Mouse (Mus musculus): ENCODE data around the gene Trpm8. TPM values are rescaled to one million over a fixed set of nuclear protein-coding genes. Genes with fewer than 3 reads are reported as not detected.

Gene Trpm8
- total RNA-seq, 1 experiment from 2014 or later = not detected

DNA sequence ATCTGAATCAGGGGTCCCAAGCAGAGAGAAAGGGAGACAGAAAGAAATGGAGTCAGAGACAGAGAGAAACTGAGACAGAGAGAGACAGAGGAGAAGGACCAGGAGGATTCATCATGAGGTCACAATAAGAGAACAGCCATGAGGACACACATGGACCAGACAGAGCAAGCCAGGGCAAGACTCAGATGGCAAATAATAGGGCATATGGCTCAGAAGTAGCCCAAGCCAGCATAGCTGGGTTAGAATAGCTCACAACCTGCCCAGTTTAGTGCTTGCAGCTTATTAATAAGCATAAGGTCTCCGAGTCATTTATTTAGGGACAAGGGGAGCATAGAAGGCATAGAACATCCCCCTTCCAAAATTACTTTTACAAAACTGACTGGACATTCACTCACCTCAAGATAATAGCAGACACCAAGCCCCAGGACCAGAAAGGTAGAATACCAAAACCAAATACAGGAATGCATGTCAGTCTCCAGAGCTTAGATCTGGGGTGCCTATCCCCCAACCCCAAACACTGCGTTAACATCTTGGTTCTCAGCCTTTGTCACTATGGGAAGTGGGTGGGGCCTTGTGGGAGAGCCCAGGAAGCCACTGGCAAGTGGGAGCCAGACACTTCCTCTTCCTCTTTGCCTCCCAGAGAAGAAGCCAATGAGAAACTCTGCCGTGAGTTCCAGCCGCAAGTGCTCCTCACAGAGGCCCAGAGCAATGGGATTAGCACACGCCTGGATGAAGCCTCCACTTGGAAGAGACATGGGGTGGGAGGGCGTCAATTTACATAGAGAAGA is 155.8 kb downstream of the Trpm8 start:
- no peak for DNase-seq

DNA sequence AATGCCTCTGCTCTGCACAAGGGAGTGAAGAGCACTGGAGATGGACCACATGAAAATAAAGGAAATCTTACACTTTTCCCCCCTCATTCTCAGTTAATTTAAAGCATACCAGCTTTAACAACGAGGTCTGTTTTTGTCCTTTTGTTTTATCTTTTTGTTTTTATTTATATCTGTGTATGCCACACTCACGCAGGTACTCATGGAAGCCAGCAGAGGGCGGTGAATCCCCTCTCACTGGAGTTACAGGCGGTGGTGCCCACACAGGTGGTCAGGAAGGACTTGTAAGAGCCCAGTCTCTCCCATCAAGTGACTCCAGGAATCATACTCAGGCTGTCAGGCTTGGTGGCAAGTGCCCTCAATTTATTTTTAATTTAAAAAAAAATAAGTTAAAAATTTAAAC is 156.6 kb downstream of the Trpm8 start:
- DNase-seq = no peak

DNA sequence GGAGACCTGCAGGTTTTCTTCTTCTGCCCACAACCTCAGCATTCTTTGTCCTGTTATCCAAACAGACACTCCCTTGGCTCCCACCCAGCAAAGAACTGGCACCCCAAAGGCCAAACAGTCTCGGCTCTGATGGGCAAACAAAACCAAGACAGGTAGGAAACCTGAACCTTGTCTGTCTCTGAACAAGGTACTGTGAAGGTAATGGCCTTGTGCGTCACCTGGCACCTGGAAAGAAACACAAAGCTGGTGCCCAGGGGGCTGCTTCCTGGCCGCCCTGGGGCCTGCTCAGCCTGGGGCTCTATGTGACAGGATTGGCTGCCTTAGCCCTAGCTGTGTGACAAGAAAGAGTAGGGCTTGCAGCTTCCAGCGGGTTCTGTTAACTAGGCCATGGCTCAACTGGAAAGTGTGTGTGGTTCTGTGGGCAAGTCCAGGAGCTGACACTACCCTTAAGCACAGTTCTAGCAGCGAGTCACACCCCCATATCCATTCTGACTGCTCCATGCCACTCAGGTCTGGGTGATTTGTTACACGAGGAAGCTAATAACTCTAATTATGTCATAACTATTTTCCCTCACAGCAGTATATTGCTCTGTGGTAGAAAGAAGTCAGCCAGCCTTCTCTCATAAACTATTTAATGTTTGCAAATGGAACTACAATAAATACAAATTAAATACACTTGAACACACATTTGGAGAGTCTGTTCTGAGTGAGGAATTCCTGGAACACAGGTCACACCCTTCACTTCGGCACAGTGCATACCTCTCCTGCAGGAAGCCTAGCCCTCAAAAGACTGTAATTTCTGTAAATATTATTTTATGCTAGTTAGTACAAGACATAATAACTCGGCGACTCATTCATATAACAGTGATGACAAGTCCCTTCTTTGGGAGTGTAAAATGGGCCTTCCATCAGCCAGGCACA is 160.0 kb downstream of the Trpm8 start:
- no peak for DNase-seq

Other genes with a start within 250 kb of the Trpm8 start
- gene Ugt1a10, start 222.3 kb upstream of the Trpm8 start, total RNA-seq (2021) = not detected in 2 replicates
- gene Ugt1a9, start 206.9 kb upstream of the Trpm8 start, total RNA-seq (2021) = 0.67 TPM in 1 of 2 replicates, not detected in the other
- gene Ugt1a8, start 189.8 kb upstream of the Trpm8 start, total RNA-seq (2021) = not detected in 2 replicates
- 0.61 and 1.4 TPM in 2 replicates for gene Ugt1a7c, start 182.6 kb upstream of the Trpm8 start, total RNA-seq (2021)
- gene Ugt1a6b, start 174.4 kb upstream of the Trpm8 start, total RNA-seq (2021) = 5.5 and 7.0 TPM in 2 replicates
- gene Ugt1a6a, start 142.9 kb upstream of the Trpm8 start, total RNA-seq (2021) = 8.0 and 12.2 TPM in 2 replicates
- 0.58 TPM in 1 of 2 replicates, not detected in the other for gene Ugt1a5, start 111.6 kb upstream of the Trpm8 start, total RNA-seq (2021)
- 0.21 TPM in 1 of 2 replicates, not detected in the other for gene Ugt1a2, start 77.1 kb upstream of the Trpm8 start, total RNA-seq (2021)
- gene Dnajb3, start 71.9 kb upstream of the Trpm8 start, total RNA-seq (2021) = 3.4 and 5.9 TPM in 2 replicates
- gene Ugt1a1, start 65.7 kb upstream of the Trpm8 start, total RNA-seq (2021) = 27.4 and 28.3 TPM in 2 replicates
- gene Mroh2a, start 50.7 kb upstream of the Trpm8 start, total RNA-seq (2021) = 0.33 TPM in 1 of 2 replicates, not detected in the other
- 58.4 and 64.0 TPM in 2 replicates for gene Hjurp, start within 50 bp of the Trpm8 start, total RNA-seq (2021)
- 2.7 TPM in 1 of 2 replicates, not detected in the other for gene Spp2, start 129.3 kb downstream of the Trpm8 start, total RNA-seq (2021)
- gene Glrp1, start 232.4 kb downstream of the Trpm8 start, total RNA-seq (2021) = not detected in 2 replicates

All from adrenal gland, postnatal 25 days (tissue).